Mouse (Mus musculus): ENCODE measurements around the gene Mphosph10.

The Mphosph10 gene

GRCm38 (mm10) chr7:64392122-64392818 is at the start of gene Mphosph10, which contains the start of gene Mcee:
Gene Mphosph10 (minus strand): TSS chr7:64392268.
Gene Mcee (plus strand): TSS chr7:64392607.
- peak; percentile 93 for DNase-seq (ENCODE audit: low read depth, low spot score)

DNA sequence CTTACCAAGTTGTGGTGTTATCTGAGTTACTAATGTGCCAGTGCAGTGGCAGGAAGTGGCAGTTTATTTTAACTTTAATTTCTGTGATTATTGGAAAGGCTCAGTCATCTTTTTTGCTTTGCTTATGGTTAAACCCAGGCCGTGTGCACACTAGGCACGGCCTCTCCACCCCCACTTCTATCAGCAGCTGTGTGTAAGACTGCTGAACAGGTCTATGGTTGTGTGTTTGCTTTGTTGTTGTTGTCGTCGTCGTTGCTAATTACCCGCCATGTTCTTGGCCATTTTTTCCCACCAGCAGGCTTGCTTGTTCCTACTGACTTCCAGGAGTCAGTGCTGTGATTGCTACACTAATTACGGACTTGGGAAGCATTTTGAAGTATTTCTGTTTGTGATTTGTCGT is 48.5 kb upstream of the Mphosph10 start:
- DNase-seq (ENCODE audit: low read depth, low spot score): no peak

DNA sequence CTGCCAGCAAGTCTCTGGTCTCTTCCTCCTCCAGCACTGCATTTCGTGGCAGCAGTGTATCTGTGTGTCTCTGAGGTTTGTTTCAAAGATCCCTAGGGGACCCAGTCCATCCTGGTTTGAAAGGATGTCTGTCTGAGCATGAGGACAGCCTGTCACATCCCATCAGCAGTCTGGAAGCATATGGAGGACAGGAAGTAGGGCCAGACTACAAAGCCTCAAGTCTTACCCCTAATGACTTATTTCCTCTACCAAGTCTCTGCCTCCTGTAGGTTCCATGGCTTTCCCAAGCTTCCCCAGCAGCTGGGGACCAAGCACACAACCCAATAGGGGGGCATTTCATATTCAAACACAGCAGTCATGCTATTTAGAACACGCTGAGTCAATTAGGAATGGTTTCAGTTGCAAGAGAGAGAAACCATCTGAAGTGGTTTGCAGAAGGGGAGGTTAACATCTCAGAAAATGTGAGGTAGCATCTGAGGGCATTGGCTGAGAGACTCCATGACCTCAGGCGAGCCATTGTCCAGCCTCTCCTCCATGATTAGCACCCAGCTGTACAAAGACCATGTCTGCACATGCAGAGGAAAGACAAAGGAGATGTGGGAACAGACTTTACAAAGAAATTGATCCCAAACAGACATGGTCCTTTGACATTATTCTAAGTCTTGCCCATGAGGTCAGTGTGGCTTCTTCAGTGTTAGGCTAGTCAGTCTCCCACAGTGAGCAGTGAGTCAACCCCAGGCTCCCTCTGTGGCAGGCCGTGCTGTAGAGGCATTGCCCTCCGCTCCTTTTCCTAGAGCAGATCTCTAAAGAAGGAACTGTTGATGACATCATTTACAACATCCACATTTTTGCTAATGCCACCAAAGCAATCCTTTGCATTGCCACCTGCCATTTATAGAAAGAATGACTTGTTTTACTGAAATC is 47.8 kb upstream of the Mphosph10 start:
- no peak for DNase-seq (ENCODE audit: low read depth, low spot score)

DNA sequence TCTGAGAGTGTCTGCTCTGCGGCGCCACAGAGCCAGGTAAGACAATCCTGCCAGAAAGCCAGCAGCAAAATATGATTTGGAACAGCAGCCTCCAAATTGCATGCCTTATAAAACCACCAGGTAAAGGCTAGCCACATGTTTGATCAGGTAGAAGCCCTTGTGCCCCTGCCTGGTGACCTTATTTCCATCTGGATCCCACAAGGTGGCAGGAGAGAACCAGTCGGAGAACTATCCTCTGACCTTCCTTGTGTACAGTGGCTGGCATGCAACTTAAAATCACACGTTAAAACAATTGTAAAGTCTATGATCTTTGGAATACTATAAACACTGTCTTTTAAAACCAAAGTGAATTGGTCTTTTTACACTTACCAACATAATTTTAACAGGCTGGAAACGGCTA is 32.8 kb upstream of the Mphosph10 start:
- DNase-seq (ENCODE audit: low read depth, low spot score): peak; percentile 9

GRCm38 (mm10) chr7:64403989-64404388 is 11.9 kb upstream of the Mphosph10 start:
- no peak for DNase-seq (ENCODE audit: low read depth, low spot score)

- no peak for DNase-seq (ENCODE audit: low read depth, low spot score)
Measured at GRCm38 (mm10) chr7:64402452-64402851, 10.4 kb upstream of the Mphosph10 start.

DNA sequence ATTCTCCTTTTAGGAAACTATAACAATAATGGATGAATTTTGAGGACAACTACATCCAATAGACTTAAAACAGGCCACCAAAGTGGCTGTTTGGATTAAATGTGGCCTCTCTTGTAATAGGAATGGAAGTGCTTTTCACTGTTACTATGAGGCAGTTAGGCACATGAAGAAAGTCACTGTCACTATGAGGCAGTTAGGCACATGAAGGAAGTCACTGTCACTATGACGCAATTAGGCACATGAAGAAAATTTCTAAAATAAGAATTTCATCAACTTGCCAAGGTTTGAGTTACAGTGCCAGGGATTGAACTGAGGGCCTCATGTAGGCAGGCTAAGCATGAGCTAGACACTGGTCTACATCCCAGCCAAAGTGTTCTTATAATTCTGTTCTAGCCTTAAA is 8.7 kb upstream of the Mphosph10 start:
- no peak for DNase-seq (ENCODE audit: low read depth, low spot score)

DNA sequence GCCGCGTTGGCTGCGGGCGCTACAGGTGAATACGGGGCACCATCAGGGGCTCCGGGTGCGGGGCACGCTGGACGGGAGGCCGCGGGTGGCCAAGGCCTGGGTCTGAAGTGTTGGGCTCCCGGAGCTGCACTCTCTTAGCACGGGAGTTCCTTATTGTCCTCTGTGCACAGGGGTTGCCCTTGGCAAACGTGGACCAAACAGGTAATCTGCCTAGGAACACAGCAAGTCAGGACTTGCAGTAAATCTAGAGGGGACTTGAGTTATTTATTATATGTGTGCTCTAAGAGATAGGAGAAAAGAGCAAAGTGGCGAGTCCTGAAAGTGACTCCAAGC is 717 bp upstream of the Mphosph10 start:
- DNase-seq (ENCODE audit: low read depth, low spot score): no peak

DNA sequence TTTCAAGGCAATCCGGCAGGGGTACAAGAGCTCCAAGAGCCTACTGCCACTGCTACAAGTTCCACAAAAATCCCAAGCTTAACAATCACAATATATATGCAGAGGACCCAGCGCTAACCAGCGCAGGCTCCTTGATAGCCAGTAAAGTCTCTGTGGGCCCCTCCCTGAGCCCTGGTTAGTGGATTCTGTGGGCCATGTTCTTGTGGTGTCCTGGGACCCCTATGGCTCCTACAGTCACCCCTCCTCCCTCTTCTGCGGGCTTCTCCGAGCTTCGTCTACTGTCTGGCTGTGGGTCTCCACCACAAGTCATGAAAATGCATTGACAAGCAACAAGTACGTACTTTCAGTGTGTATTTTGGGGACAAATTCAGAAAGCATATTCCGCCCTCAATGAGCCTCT is 589 bp downstream of the Mphosph10 start:
- DNase-seq (ENCODE audit: low read depth, low spot score): no peak

DNA sequence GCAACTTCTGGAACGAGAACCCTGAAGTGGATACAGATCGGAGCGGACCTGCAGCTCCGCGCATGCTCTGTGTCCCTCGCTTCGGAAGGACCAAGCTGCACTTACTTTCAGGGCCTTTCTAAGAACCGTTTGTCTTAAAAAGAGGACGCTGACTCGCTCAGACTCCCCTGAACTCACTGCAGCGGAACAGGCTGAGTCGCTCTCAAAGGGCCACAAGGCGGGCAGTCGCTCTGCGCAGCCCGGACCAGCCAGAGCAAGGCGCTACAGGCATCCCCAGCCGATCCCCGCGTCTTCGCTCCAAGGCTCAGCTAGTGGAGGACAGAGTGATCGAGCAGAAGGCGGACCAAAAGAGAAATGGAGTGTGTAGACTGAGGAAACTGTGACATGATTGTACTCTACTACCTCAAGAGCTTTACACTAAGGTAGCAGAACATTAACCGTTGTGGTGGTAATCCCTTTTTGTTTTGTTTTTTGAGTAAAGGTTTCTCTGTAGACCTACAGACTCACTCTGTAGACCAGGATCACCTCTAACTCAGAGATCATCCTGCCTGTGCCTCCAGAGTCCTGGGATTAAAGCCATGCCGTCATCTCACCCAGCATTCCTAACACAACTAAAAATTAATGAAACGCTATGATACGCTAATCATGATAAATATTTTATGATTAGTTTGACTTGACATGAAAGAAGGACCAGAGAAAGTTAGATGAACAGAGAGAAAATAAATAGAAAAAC is 18.1 kb downstream of the Mphosph10 start, which contains the start of gene Fan1:
TSS of gene Fan1 (minus strand) at position 266 of the 733 bp plus-strand sequence.
- peak; percentile 63 for DNase-seq (ENCODE audit: low read depth, low spot score)

DNA sequence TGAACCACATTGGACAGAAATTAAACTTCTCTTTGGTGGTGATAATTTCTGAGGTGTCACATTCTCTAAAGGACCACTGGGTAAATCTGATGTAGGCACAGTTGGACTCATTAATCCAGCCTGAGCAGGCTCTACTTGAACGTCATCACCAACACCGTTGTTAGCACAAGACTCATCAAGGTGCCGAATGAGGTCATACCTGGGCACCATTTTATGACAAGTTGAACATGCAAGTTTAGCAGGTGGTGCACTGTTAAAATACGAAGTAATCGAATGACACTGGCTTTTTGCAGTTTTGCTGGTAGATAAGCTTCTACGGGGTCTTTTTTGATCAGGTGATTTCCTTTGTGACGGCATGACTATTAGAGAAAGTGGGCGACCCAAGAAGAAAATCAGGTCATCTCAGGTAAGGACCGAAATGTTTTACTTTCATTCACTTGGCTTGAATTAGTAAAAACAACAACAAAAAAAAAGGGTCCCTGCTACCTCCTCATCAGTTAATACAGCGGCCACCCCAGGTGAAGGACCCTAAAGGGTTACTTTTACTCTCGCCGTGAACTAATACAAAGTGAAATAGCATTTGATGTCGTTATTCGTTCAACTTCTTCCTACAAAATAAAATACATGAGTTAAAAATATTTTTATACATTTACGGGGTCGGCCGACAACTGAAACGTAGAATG is 18.8 kb downstream of the Mphosph10 start:
- DNase-seq (ENCODE audit: low read depth, low spot score): no peak

GRCm38 (mm10) chr7:64371940-64372878 is 19.9 kb downstream of the Mphosph10 start:
- no peak for DNase-seq (ENCODE audit: low read depth, low spot score)

GRCm38 (mm10) chr7:64369841-64370240 is 22.2 kb downstream of the Mphosph10 start:
- DNase-seq (ENCODE audit: low read depth, low spot score): no peak

DNA sequence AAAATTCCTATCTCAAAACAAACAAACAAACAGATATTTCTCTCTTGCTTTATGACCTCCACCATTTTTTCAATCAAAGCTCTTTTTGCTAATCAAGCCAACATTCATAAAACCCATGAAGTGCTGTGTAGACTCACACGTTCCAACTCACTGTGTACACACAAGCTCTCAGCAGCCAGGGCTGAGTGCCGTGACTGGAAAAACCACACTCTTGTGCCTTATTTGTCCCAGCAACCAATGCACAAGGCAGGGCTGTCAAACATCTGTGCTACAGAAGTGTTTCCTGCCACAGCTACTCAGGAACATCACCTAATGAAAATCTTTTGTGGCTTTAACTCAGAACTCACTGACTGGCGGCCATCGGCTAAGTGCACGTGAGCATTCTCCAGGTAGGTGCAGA is 26.2 kb downstream of the Mphosph10 start:
- DNase-seq (ENCODE audit: low read depth, low spot score): no peak

DNA sequence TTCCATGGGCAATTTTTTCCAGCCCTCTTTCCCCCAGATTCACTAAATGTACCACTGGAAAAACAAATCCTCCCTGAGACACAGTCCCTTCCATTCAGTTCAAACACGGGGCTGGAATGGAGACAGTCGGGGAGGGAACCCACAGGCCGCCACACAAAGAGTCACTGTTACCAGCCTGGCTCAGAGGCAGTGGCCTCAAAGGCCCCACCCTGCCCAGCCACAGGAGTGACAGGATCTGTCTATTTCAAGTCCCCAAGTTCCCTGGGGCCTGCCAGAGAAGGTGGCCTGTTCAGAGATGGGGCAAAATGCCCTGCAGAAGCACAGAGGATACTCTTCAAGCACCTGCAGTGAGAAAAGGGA is 31.5 kb downstream of the Mphosph10 start:
- DNase-seq (ENCODE audit: low read depth, low spot score): no peak

GRCm38 (mm10) chr7:64359943-64360585 is 32.0 kb downstream of the Mphosph10 start:
- DNase-seq (ENCODE audit: low read depth, low spot score): no peak

- no peak for DNase-seq (ENCODE audit: low read depth, low spot score)
Measured at GRCm38 (mm10) chr7:64358666-64359065, 33.4 kb downstream of the Mphosph10 start.

GRCm38 (mm10) chr7:64357405-64357804 is 34.7 kb downstream of the Mphosph10 start:
- no peak for DNase-seq (ENCODE audit: low read depth, low spot score)

GRCm38 (mm10) chr7:64356661-64357060 is 35.4 kb downstream of the Mphosph10 start:
- no peak for DNase-seq (ENCODE audit: low read depth, low spot score)

DNA sequence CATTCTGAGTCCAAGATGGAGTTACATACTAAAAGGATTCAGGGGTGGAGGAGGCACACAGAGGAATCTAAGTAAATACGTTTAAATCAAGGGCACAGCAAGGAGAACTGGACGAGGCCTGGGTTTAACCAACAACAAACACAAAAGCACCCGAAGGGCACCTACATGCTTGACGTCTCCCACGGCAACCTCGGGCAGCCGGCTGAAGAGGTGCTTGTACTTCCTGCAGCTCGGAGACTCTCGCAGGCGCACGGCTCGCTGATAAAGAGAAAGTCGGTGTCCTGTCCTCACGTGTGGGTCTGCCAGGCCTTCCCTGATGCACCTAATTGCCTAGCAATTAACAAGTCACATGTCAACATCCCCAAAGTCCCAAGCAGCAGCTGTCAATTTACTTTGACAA is 37.9 kb downstream of the Mphosph10 start:
- no peak for DNase-seq (ENCODE audit: low read depth, low spot score)
